Mouse (Mus musculus) megakaryocyte, embryonic 14.5 days (primary cell): Measurements from ENCODE around the gene Sucla2.

Source experiments
- FLI1 ChIP-seq: IDR thresholded peaks from 2 replicates; pipeline ENCODE4 v1.6.1; 2012; ENCODE audit warnings: low read length, inconsistent platforms, mixed read lengths
- GATA1 ChIP-seq: IDR thresholded peaks from 3 replicates; pipeline ENCODE4 v1.6.1; 2012; ENCODE audit warnings: mixed read lengths, low read length, inconsistent platforms, borderline replicate concordance

GRCm38 (mm10) chr14:73574053-73574452 is 48.9 kb downstream of the Sucla2 start:
- TF ChIP-seq GATA1 (no peak), FLI1 (no peak)
